Mouse (Mus musculus) stomach, embryonic 14.5 days (tissue): ENCODE results near the gene Twf2. TPM values are rescaled to one million over a fixed set of nuclear protein-coding genes. Genes with fewer than 3 reads are reported as not detected.

Source experiments
- ATAC-seq: fragments of 200-750 bp; cut with Nextera tagmentation; 2 replicates; pipeline ENCODE4 v1.8.0; 2017; ENCODE audit warnings: low read depth, moderate TSS enrichment; ENCODE audit not compliant: insufficient number of reproducible peaks, insufficient read depth, low FRiP score
- H3K27ac ChIP-seq: fragments of 300-500 bp; sonication (generic); 2 replicates; pipeline ENCODE4 v1.5.1; 2014; ENCODE audit warnings: mild to moderate bottlenecking, low read length, moderate library complexity, mixed read lengths
- H3K27me3 ChIP-seq: fragments of 300-500 bp; sonication (generic); 2 replicates; pipeline ENCODE4 v1.6.1; 2014; ENCODE audit warnings: low read length, control low read depth, mixed read lengths; ENCODE audit not compliant: control insufficient read depth, insufficient read depth
- H3K36me3 ChIP-seq: fragments of 300-500 bp; sonication (generic); 2 replicates; pipeline ENCODE4 v1.6.1; 2014; ENCODE audit warnings: mild to moderate bottlenecking, control low read depth, low read length, moderate library complexity, mixed read lengths; ENCODE audit not compliant: control insufficient read depth, insufficient read depth
- H3K4me1 ChIP-seq: fragments of 300-500 bp; sonication (generic); 2 replicates; pipeline ENCODE4 v1.6.1; 2014; ENCODE audit warnings: low read length, control low read depth, mixed read lengths; ENCODE audit not compliant: control insufficient read depth, insufficient read depth
- H3K4me2 ChIP-seq: fragments of 300-500 bp; sonication (generic); replicated peaks from 2 replicates; pipeline ENCODE4 v1.6.1; 2014; ENCODE audit warnings: low read depth, low read length, control low read depth
- H3K4me3 ChIP-seq: fragments of 300-500 bp; sonication (generic); 2 replicates; pipeline ENCODE4 v1.5.1; 2014; ENCODE audit warnings: low read depth, low read length, control low read depth
- H3K9ac ChIP-seq: fragments of 300-500 bp; sonication (generic); replicated peaks from 2 replicates; pipeline ENCODE4 v1.6.1; 2014; ENCODE audit warnings: low read depth, mild to moderate bottlenecking, control low read depth, low read length, moderate library complexity, mixed read lengths
- H3K9me3 ChIP-seq: fragments of 300-500 bp; sonication (generic); 2 replicates; pipeline ENCODE4 v1.6.1; 2016; ENCODE audit warnings: low read depth, low read length, control low read depth; ENCODE audit not compliant: control insufficient read depth
- WGBS: fragments of 180-500 bp; shearing (Covaris S2); extraction: QIAGEN DNeasy Blood & Tissue Kit; methylation state at CpG from one replicate; pipeline ENCODE4 v1.1.7; 2014; 5-methylcytosine and 5-hydroxymethylcytosine counted together
- polyA plus RNA-seq: library from polyadenylated mRNA; unstranded; fragments of >200 nt; fragmentation: Nextera tagmentation; extraction: Ambion mirVana; gene quantifications from 2 replicates; pipeline ENCODE4 v1.2.1, GENCODE M21; 2014

The Twf2 gene
- polyA plus RNA-seq, 1 experiment from 2014 or later = 69.3 TPM

GRCm38 (mm10) chr9:106199535-106200272 is 3.2 kb upstream of the Twf2 start, which contains the start of gene Ppm1m:
TSS of gene Ppm1m (minus strand) at chr9:106199746.
- ATAC-seq = no peak
- Histone ChIP-seq H3K9me3 (no peaks in the 10 kb centered on the region), H3K9ac (peak within 1 kb of the TSS; percentile 64), H3K4me2 (peak within 1 kb of the TSS; percentile 68), H3K4me1 (peaks cover 27% of the 10 kb centered on the region), H3K36me3 (peaks cover 14% of the 10 kb centered on the region; the same call in 1 of the 2 replicates), H3K27me3 (no peaks in the 10 kb centered on the region), H3K4me3 (peak within 1 kb of the TSS; percentile 54), H3K27ac (no peak within 1 kb of the TSS)
- WGBS = 44% methylated on average over 18 of the region's 18 CpGs

GRCm38 (mm10) chr9:106201895-106202294 is 1.0 kb upstream of the Twf2 start:
- 80% methylated on average over 3 of the region's 3 CpGs for WGBS
- no peak for ATAC-seq
- Histone ChIP-seq H3K4me3 (no peak overlapping the region), H3K9ac (no peak overlapping the region; the same call in 1 of the 2 replicates), H3K4me1 (peaks cover 27% of the 10 kb centered on the region), H3K36me3 (no peaks in the 10 kb centered on the region; the same call in 1 of the 2 replicates), H3K9me3 (no peaks in the 10 kb centered on the region), H3K4me2 (peak overlapping the region; percentile 57), H3K27me3 (no peaks in the 10 kb centered on the region), H3K27ac (0 out of 2 replicates have a peak overlapping the region, but pooled peaks have one; percentile 48)

- H3K27ac ChIP-seq = no peak overlapping the region
- no peaks in the 10 kb centered on the region for H3K27me3 ChIP-seq
- H3K9me3 ChIP-seq = no peaks in the 10 kb centered on the region
- peaks cover 7% of the 10 kb centered on the region for H3K36me3 ChIP-seq
- H3K4me2 ChIP-seq = peak overlapping the region; percentile 57
- H3K4me1 ChIP-seq = peaks cover 17% of the 10 kb centered on the region
- H3K9ac ChIP-seq = no peak overlapping the region; the same call in 1 of the 2 replicates
- no peak for ATAC-seq
- whole genome bisulfite sequencing = 71% methylated on average over 7 of the region's 7 CpGs
- peak overlapping the region; percentile 71 for H3K4me3 ChIP-seq
Observed at GRCm38 (mm10) chr9:106203990-106204851, 1.3 kb downstream of the Twf2 start.

DNA sequence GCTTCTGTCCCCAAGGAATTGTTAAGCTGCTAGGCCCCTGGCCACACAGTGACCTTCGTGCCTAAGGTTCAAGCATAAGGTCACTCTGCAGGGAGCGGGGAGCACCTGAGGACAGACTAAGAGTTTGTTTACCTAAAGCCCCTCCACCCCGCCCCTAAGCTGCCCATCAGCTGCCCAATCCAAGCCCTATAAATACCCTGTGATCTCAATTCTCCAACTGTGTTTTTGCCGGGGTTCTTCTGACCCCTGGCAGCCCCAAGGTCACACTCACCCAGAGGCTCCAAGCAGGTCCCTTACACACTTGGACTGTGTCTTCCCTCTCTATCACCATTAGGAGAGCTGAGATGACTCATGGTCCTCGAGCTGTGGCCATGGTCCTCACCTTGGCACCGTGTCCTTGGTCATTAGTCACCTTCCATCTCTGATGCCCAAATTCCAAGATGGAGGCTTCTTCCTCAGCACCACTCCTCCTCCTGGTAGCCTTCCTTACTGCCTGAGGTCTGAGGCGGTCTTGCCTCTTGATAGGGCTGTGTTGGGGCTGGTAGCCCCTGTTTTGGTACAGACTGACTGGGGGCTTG is 2.9 kb downstream of the Twf2 start:
- no peaks in the 10 kb centered on the region for H3K27me3 ChIP-seq
- H3K4me3 ChIP-seq = no peak overlapping the region
- H3K4me2 ChIP-seq = no peak overlapping the region
- H3K9me3 ChIP-seq = no peaks in the 10 kb centered on the region
- ATAC-seq = no peak
- peaks cover 7% of the 10 kb centered on the region for H3K36me3 ChIP-seq
- peaks cover 13% of the 10 kb centered on the region for H3K4me1 ChIP-seq
- no peak overlapping the region for H3K9ac ChIP-seq
- WGBS = 76% methylated on average over 7 of the region's 7 CpGs
- H3K27ac ChIP-seq = no peak overlapping the region

DNA sequence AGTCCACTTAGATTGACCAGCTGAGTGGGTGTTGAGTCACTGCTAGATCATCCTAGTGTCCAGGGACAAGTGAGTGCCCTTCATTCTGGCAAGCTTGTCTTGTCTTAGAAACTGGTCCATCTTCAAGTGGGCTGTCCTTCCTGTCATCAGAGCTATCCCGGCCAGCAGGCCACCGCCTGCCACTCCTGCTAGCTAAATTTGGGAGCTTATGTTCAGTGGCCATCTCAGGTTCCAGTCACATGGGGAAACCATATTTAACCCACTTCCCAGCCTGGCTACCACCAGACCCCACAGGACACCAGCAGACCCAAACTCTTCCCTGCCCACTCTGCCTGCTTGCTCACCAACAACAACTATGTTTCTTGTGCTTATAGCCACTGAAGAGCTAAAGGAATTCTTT is 3.6 kb downstream of the Twf2 start:
- H3K9me3 ChIP-seq = no peaks in the 10 kb centered on the region
- 67% methylated on average over 2 of the region's 2 CpGs for WGBS
- peaks cover 13% of the 10 kb centered on the region for H3K4me1 ChIP-seq
- H3K4me3 ChIP-seq = no peak overlapping the region
- H3K36me3 ChIP-seq = peaks cover 7% of the 10 kb centered on the region
- no peak overlapping the region for H3K4me2 ChIP-seq
- H3K27me3 ChIP-seq = no peaks in the 10 kb centered on the region
- H3K9ac ChIP-seq = no peak overlapping the region
- no peak overlapping the region for H3K27ac ChIP-seq
- ATAC-seq = no peak

DNA sequence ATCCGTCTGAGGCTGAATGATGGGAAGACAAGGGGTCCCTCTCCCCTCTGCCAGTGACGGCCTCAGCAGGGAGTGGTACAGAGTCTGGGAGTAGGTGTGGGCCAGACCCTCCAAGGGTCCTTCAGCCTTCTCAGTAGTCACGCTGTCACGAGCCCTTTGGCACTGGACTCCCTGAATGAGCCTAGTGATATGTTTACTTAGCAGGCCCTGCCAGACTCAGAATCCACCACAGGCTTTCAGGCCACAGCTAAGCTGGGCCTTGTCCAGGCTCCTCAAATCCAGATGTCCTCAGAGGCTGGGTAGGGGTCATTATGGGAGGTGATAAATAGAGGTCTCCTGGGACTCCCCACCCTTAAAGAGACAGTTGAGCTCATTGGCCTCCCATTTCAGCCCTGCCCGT is 5.3 kb downstream of the Twf2 start:
- no peaks in the 10 kb centered on the region for H3K27me3 ChIP-seq
- peaks cover 15% of the 10 kb centered on the region for H3K36me3 ChIP-seq
- no peak overlapping the region for H3K27ac ChIP-seq
- no peak for ATAC-seq
- H3K9me3 ChIP-seq = no peaks in the 10 kb centered on the region
- H3K4me2 ChIP-seq = no peak overlapping the region
- no peak overlapping the region for H3K9ac ChIP-seq
- WGBS = 74% methylated on average over 5 of the region's 5 CpGs
- no peak overlapping the region for H3K4me3 ChIP-seq
- peaks cover 16% of the 10 kb centered on the region for H3K4me1 ChIP-seq

- no peak for ATAC-seq
- Histone ChIP-seq H3K27me3 (no peaks in the 10 kb centered on the region), H3K4me3 (no peak overlapping the region), H3K27ac (no peak overlapping the region), H3K9ac (no peak overlapping the region), H3K4me1 (peaks cover 4% of the 10 kb centered on the region; the same call in 1 of the 2 replicates), H3K36me3 (peaks cover 31% of the 10 kb centered on the region), H3K4me2 (no peak overlapping the region), H3K9me3 (no peaks in the 10 kb centered on the region)
- WGBS = 92% methylated on average over 4 of the region's 4 CpGs
Observed at GRCm38 (mm10) chr9:106209954-106210353, 7.0 kb downstream of the Twf2 start.
